Mouse (Mus musculus) MEL (cell line): Measurements from ENCODE around the gene Nek2. TPM values are rescaled to one million over a fixed set of nuclear protein-coding genes. Genes with fewer than 3 reads are reported as not detected.

Experiments used
- DNase-seq: peaks from one replicate; pipeline ENCODE4 v3.0.0; 2011; ENCODE audit warnings: low read depth, low spot score
- H3K27ac ChIP-seq: 2 replicates; pipeline ENCODE4 v1.5.1; 2012; ENCODE audit warnings: low read depth, mild to moderate bottlenecking, control low read depth, low read length, moderate library complexity; ENCODE audit not compliant: control insufficient read depth
- H3K27me3 ChIP-seq, 2 experiments: fragments of 150-350 bp in 1 of 2; sonication (generic) in 1 of 2; 2 replicates each; pipeline ENCODE4 v1.6.1; 2012; ENCODE audit warnings: low read length in 2 of 2, mild to moderate bottlenecking in 2 of 2, improper control_type of control experiment in 1 of 2, moderate library complexity in 1 of 2; ENCODE audit not compliant: insufficient read depth in 2 of 2, control insufficient read depth in 1 of 2
- H3K36me3 ChIP-seq, 2 experiments: 2 replicates each; pipeline ENCODE4 v1.6.1; 2012 to 2014; ENCODE audit warnings: low read length in 2 of 2, improper control_type of control experiment in 1 of 2, inconsistent platforms in 1 of 2, mild to moderate bottlenecking in 1 of 2; ENCODE audit not compliant: insufficient read depth in 2 of 2, control insufficient read depth in 1 of 2
- H3K4me1 ChIP-seq, 2 experiments: fragments of 150-350 bp in 1 of 2; sonication (generic) in 1 of 2; 2 replicates each; pipeline ENCODE4 v1.6.1; 2012; ENCODE audit warnings: low read length in 2 of 2, improper control_type of control experiment in 1 of 2, mild to moderate bottlenecking in 1 of 2; ENCODE audit not compliant: insufficient read depth in 2 of 2, control insufficient read depth in 1 of 2
- H3K4me3 ChIP-seq, 2 experiments: fragments of 150-350 bp in 1 of 2; sonication (generic) in 1 of 2; 2 replicates each; pipeline ENCODE4 v1.5.1; 2012; ENCODE audit warnings: low read depth in 2 of 2, low read length in 2 of 2, mild to moderate bottlenecking in 2 of 2, moderate library complexity in 2 of 2, control low read depth in 1 of 2, improper control_type of control experiment in 1 of 2; ENCODE audit not compliant: control insufficient read depth in 1 of 2, insufficient read depth in 1 of 2
- H3K79me2 ChIP-seq: 2 replicates; pipeline ENCODE4 v1.6.1; 2012; ENCODE audit warnings: mild to moderate bottlenecking, low read length, moderate library complexity; ENCODE audit not compliant: control insufficient read depth, poor library complexity, insufficient read depth
- H3K9ac ChIP-seq: 2 replicates; pipeline ENCODE4 v1.6.1; 2012; ENCODE audit warnings: low read depth, mild to moderate bottlenecking, control low read depth, low read length, moderate library complexity; ENCODE audit not compliant: control insufficient read depth, poor library complexity, severe bottlenecking
- H3K9me3 ChIP-seq: fragments of 150-350 bp; sonication (generic); replicated peaks from 2 replicates; pipeline ENCODE4 v1.6.1; 2012; ENCODE audit warnings: mild to moderate bottlenecking, low read length, improper control_type of control experiment, moderate library complexity; ENCODE audit not compliant: insufficient read depth
- CTCF ChIP-seq, 3 experiments: IDR thresholded peaks in 2 of 3; conservative IDR thresholded peaks in 1 of 3; 2 replicates each; pipeline ENCODE4 v1.5.1; 2011 to 2012; ENCODE audit warnings: low read length in 3 of 3, low read depth in 2 of 3, mild to moderate bottlenecking in 2 of 3, improper control_type of control experiment in 1 of 3, inconsistent platforms in 1 of 3, mixed read lengths in 1 of 3, moderate library complexity in 1 of 3; ENCODE audit not compliant: control insufficient read depth in 1 of 3, insufficient read depth in 1 of 3, poor library complexity in 1 of 3, severe bottlenecking in 1 of 3
- E2F4 ChIP-seq: IDR thresholded peaks from 2 replicates; pipeline ENCODE4 v1.6.1; 2011; ENCODE audit warnings: low read depth, low read length, improper control_type of control experiment, borderline replicate concordance
- ELF1 ChIP-seq: IDR thresholded peaks from 2 replicates; pipeline ENCODE4 v1.6.1; 2014; ENCODE audit warnings: low read depth, mild to moderate bottlenecking, inconsistent platforms, low read length, improper control_type of control experiment, moderate library complexity
- ETS1 ChIP-seq: IDR thresholded peaks from 2 replicates; pipeline ENCODE4 v1.6.1; 2012; ENCODE audit warnings: low read depth, mild to moderate bottlenecking, inconsistent platforms, low read length, improper control_type of control experiment, moderate library complexity
- JUND ChIP-seq: IDR thresholded peaks from 2 replicates; pipeline ENCODE4 v1.6.1; 2011; ENCODE audit warnings: low read depth, mild to moderate bottlenecking, improper control_type of control experiment, low read length
- MAX ChIP-seq: IDR thresholded peaks from 2 replicates; pipeline ENCODE4 v1.6.1; 2011; ENCODE audit warnings: low read length, improper control_type of control experiment
- MAZ ChIP-seq: IDR thresholded peaks from 2 replicates; pipeline ENCODE4 v1.6.1; 2012; ENCODE audit warnings: low read depth, mild to moderate bottlenecking, inconsistent platforms, low read length, improper control_type of control experiment
- POLR2AphosphoS2 ChIP-seq: IDR thresholded peaks from 2 replicates; pipeline ENCODE4 v1.6.1; 2011; ENCODE audit warnings: low read length, improper control_type of control experiment
- SMC3 ChIP-seq: IDR thresholded peaks from 2 replicates; pipeline ENCODE4 v1.6.1; 2011; ENCODE audit warnings: low read depth, low read length, improper control_type of control experiment
- TAL1 ChIP-seq: IDR thresholded peaks from 2 replicates; pipeline ENCODE4 v1.6.1; 2012; ENCODE audit warnings: mild to moderate bottlenecking, inconsistent platforms, low read length, moderate library complexity, mixed read lengths
- TBP ChIP-seq: IDR thresholded peaks from 2 replicates; pipeline ENCODE4 v1.8.0; 2011; ENCODE audit warnings: low read depth, low read length, improper control_type of control experiment
- USF1 ChIP-seq: IDR thresholded peaks from 2 replicates; pipeline ENCODE4 v1.6.1; 2014; ENCODE audit warnings: low read depth, mild to moderate bottlenecking, inconsistent platforms, low read length, improper control_type of control experiment, moderate library complexity
- ZC3H11A ChIP-seq: IDR thresholded peaks from 2 replicates; pipeline ENCODE4 v1.6.1; 2012; ENCODE audit warnings: low read depth, mild to moderate bottlenecking, inconsistent platforms, low read length, improper control_type of control experiment
- ZKSCAN1 ChIP-seq: IDR thresholded peaks from 2 replicates; pipeline ENCODE4 v1.6.1; 2012; ENCODE audit warnings: low read depth, mild to moderate bottlenecking, inconsistent platforms, low read length, improper control_type of control experiment, moderate library complexity
- ZNF384 ChIP-seq: IDR thresholded peaks from 2 replicates; pipeline ENCODE4 v1.6.1; 2012; ENCODE audit warnings: low read depth, mild to moderate bottlenecking, inconsistent platforms, low read length, improper control_type of control experiment
- polyA plus RNA-seq, 2 experiments: library from polyadenylated mRNA; stranded (reverse) in 1 of 2; unstranded in 1 of 2; fragments of >175 nt in 1 of 2; fragments of >200 nt in 1 of 2; gene quantifications; 2 replicates each; pipeline versions ENCODE4 v1.2.1 to v1.2.4; 2012; ENCODE audit warnings: low replicate concordance in 2 of 2, low read depth in 1 of 2; ENCODE audit not compliant: insufficient read length in 2 of 2, insufficient read depth in 1 of 2, missing spikeins in 1 of 2
- total RNA-seq: library from RNA; depleted of rRNA; stranded (reverse); fragments of 300-350 nt; gene quantifications from 2 replicates; pipeline ENCODE4 v1.2.3, GENCODE M21; 2012

Gene Nek2
- total and polyA plus RNA-seq, 3 experiments = 34.9 to 56.5 TPM; not detected in 1

DNA sequence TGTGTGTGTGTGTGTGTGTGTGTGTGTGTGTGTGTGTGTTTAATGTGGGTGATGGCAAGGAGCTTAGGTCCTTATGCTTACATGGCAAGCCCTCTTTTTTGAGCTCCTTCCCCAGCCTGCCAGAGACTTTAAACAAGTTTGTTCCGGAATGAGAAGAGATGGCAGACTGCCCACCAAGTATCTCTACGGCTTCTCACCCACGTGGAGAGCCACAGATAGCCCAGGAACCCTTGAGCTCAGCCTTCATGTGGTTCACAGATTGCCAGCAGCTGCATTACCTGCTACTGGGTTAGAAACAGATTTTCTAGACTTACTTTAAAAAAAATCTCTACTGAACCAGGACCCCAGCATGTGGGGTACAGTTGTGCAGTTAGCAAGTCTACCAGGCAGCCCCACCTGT, 38.6 kb downstream of the Nek2 start (continued):
- TF ChIP-seq ZKSCAN1 = no peak
- TF ChIP-seq, all 39 proteins: peak for 12

DNA sequence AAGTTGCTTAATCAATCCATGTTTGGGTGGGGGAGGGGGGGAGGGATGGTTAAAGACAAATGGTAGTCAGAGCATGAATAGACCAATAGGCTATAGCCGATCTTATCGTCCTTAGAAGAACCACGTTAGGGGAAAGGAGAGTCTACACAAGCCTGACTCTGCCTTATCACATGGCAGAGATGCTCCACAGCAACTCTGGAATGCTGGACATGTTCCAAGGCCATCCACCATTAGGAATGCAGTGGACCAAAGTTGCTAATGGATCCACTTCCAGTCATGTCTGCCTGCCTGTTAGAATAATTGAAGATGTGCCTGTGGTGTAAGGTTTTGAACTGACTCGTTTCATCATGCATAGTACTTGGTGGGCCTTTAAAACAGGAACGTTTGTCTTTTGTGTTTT, 40.0 kb downstream of the Nek2 start:
- TF ChIP-seq ZNF384 = no peak
- H3K79me2 ChIP-seq = no peaks in the 10 kb centered on the region
- peaks cover under 1 to 20% of the 10 kb centered on the region in 2 experiments for H3K4me1 ChIP-seq
- no peaks in the 10 kb centered on the region; a peak in 1 of 4 replicates for H3K27me3 ChIP-seq
- no peak overlapping the region for H3K9ac ChIP-seq
- H3K36me3 ChIP-seq = peaks cover 0 to 6% of the 10 kb centered on the region in 2 experiments; a peak in 2 of 4 replicates
- H3K27ac ChIP-seq = no peak overlapping the region
- no peak for DNase-seq
- H3K9me3 ChIP-seq = no peaks in the 10 kb centered on the region
- no peak overlapping the region for H3K4me3 ChIP-seq

DNA sequence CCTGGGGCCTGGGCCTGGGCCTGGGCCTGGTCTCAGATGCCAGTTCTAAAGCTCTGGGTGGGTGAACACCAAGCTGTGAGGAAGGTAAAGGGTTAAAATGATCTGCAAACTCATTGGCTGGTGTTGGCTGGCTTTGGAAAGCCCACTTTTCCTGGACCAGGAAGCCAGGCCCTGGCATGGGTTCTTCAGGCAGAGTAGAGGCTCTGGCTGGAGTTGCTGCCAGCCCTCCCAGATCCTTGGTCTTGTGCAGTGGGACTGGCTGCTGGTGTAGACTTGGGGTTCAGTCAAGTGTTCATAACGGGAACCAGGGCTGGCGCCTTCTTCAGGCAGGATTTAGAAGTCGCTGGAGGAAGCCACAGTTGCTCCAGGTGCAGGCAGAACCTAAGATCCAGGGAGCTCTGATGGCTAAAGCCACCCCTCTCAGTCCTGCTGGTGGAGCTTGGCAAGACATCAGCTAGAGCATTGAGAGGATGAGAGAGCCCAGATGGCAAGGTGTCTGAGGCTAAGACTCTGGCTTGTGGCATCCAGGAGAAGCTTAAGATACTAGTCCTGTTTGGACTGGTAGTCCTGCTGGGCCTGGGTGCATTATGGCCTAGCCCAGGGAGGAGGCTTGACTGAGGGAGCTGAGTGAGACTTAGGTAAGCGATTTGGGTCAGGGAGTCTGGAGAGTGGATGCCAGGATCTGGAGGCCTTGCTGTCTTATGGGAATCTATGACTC, 42.7 kb downstream of the Nek2 start:
- Histone ChIP-seq H3K27ac (no peak overlapping the region), H3K9ac (no peak overlapping the region), H3K9me3 (no peaks in the 10 kb centered on the region), H3K79me2 (no peaks in the 10 kb centered on the region), H3K4me1 (peaks cover 0 to 14% of the 10 kb centered on the region in 2 experiments; a peak in 3 of 4 replicates), H3K27me3 (no peaks in the 10 kb centered on the region; a peak in 2 of 4 replicates), H3K36me3 (peaks cover 0 to 6% of the 10 kb centered on the region in 2 experiments; a peak in 1 of 4 replicates), H3K4me3 (no peak overlapping the region)
- DNase-seq = no peak
- TF ChIP-seq TAL1 = no peak
- no peak for TF ChIP-seq E2F4
- TF ChIP-seq CTCF (IDR thresholded peaks at IDR 0.05 in 2 of 3, conservative IDR thresholded peaks at IDR 0.05 in 1 of 3; ENCODE audit: control insufficient read depth in 1 of 3, insufficient read depth in 1 of 3, low read depth in 2 of 3, low read length in 3 of 3, poor library complexity in 1 of 3, severe bottlenecking in 1 of 3) = no peak
- TF ChIP-seq USF1 = no peak
- no peak for TF ChIP-seq ELF1
- TF ChIP-seq POLR2AphosphoS2 = no peak
- no peak for TF ChIP-seq SMC3
- no peak for TF ChIP-seq TBP
- no peak for TF ChIP-seq ZC3H11A
- TF ChIP-seq JUND = no peak
- no peak for TF ChIP-seq MAX
- TF ChIP-seq ETS1 = no peak
- no peak for TF ChIP-seq MAZ
- TF ChIP-seq ZKSCAN1 = no peak
